Mouse (Mus musculus) thymus, adult 2 months (tissue): ENCODE data around the gene Snrpg.

Source experiments
- CTCF ChIP-seq: fragments of 200-500 bp; IDR thresholded peaks from 2 replicates; pipeline ENCODE4 v1.5.1; 2012; ENCODE audit warnings: mild to moderate bottlenecking, control low read depth, low read length, moderate library complexity, borderline replicate concordance; ENCODE audit not compliant: control insufficient read depth, poor library complexity, insufficient read depth; ENCODE audit errors: extremely low read depth
- POLR2A ChIP-seq: fragments of 200-500 bp; IDR thresholded peaks from 2 replicates; pipeline ENCODE4 v1.6.1; 2012; ENCODE audit warnings: mild to moderate bottlenecking, low read length, control low read depth, moderate library complexity; ENCODE audit not compliant: control insufficient read depth, poor library complexity, insufficient read depth; ENCODE audit errors: extremely low read depth

- TF ChIP-seq CTCF (no peak), POLR2A (no peak)
Measured at GRCm38 (mm10) chr6:86370764-86371339, at the start of gene Snrpg.
